ENCODE assay signal across 25 mouse cellular contexts in genomic region chr11:9597299-9597698, GRCm38 (mm10).
A peak's percentile ranks its signal among the peaks of the same experiment; 100 is the strongest.
DNase-seq lines count a peak whose midpoint lies in the region; ATAC-seq lines count a peak whose summit lies in the region.
"Had no signal": no experiment of that assay in that cellular context is flagged by ENCODE, and none has a peak within 500 bp of the region (broad histone marks: within the 10 kb centered on the region; RNA-seq: fewer than 3 reads in every experiment).

No protein-coding gene starts in this region.

- H3K36me3 ChIP-seq in kidney, embryonic 15.5 days, result no peaks in the 10 kb centered on the region
- H3K36me3 ChIP-seq: embryonic facial prominence, embryonic 15.5 days; forebrain, embryonic 10.5 days; G1E; heart, embryonic 15.5 days had no signal

- no peak overlapping the region for H3K4me3 ChIP-seq in kidney, embryonic 15.5 days (replicated peaks)
- H3K4me3 ChIP-seq: embryonic facial prominence, embryonic 15.5 days; erythroblast, embryonic 14.5 days; forebrain, embryonic 10.5 days; heart, embryonic 15.5 days had no signal

- WGBS in kidney, embryonic 15.5 days, result 66% methylated on average over 2 of the region's 2 CpGs

- peak; percentile 9 for DNase-seq in heart, adult 11 months
- DNase-seq in heart, adult 8-10 months (ENCODE audit: low spot score), result no peak
- DNase-seq in kidney, postnatal 14 days, result peak; percentile 7
- DNase-seq in lung, postnatal 10 days, result peak; percentile 68
- DNase-seq in lung, postnatal 4 days, result peak; percentile 23 to 44
- no peak for DNase-seq in ovary, adult 18-20 months (ENCODE audit: low spot score)
- no peak for DNase-seq in urinary bladder, adult 2 months (ENCODE audit: low spot score)
- DNase-seq: adrenal gland, adult 8-10 months; adrenal gland, postnatal 36 days; B cell, adult 2 months; cerebellum, adult 2 months; cerebellum, postnatal 10 days; embryo, embryonic 11 days; gastrocnemius, postnatal 36 days; heart, adult 18-20 months; heart, postnatal 14 days had no signal

- H3K9me3 ChIP-seq in kidney, embryonic 15.5 days (replicated peaks), result no peaks in the 10 kb centered on the region
- H3K9me3 ChIP-seq: embryonic facial prominence, embryonic 15.5 days; forebrain, embryonic 10.5 days; G1E; heart, embryonic 15.5 days had no signal

- H3K27me3 ChIP-seq in kidney, embryonic 15.5 days, result no peaks in the 10 kb centered on the region
- H3K27me3 ChIP-seq: embryonic facial prominence, embryonic 15.5 days; heart, embryonic 15.5 days had no signal

- no peaks in the 10 kb centered on the region for H3K4me1 ChIP-seq in kidney, embryonic 15.5 days
- H3K4me1 ChIP-seq: embryonic facial prominence, embryonic 15.5 days; forebrain, embryonic 10.5 days; heart, embryonic 15.5 days had no signal

- H3K9ac ChIP-seq in kidney, embryonic 15.5 days, result no peak overlapping the region
- H3K9ac ChIP-seq: embryonic facial prominence, embryonic 15.5 days; heart, embryonic 15.5 days had no signal

- ATAC-seq in kidney, embryonic 15.5 days (replicated peaks; ENCODE audit: low FRiP score), result no peak
- ATAC-seq: CD4-positive, CD25-positive, alpha-beta regulatory T cell, adult 4 months; forebrain, embryonic 14.5 days had no signal

- no peak overlapping the region for H3K4me2 ChIP-seq in kidney, embryonic 15.5 days
- H3K4me2 ChIP-seq: embryonic facial prominence, embryonic 15.5 days; heart, embryonic 11.5 days; heart, embryonic 15.5 days had no signal

- no peak overlapping the region for H3K27ac ChIP-seq in kidney, embryonic 15.5 days
- H3K27ac ChIP-seq: embryonic facial prominence, embryonic 15.5 days; forebrain, embryonic 10.5 days; heart, embryonic 15.5 days had no signal

Comparison
In these comparisons a context has a peak if more than half of its experiments do, and no peak if none do; other contexts are left out.
1. DNase-seq: peak in heart, adult 11 months (single experiment), kidney, postnatal 14 days (single experiment), lung, postnatal 10 days (single experiment) and lung, postnatal 4 days (2 of 2); none in heart, adult 8-10 months (single experiment), ovary, adult 18-20 months (single experiment) and urinary bladder, adult 2 months (single experiment).